Mouse (Mus musculus) monocyte, adult 2 months (primary cell): Measurements from ENCODE around the gene Dusp19.

Experiments used
- DNase-seq, 2 experiments: peaks; one replicate each; pipeline ENCODE4 v3.0.0; 2022; ENCODE audit warnings: low spot score in 2 of 2, low read depth in 1 of 2

The Dusp19 gene

DNA sequence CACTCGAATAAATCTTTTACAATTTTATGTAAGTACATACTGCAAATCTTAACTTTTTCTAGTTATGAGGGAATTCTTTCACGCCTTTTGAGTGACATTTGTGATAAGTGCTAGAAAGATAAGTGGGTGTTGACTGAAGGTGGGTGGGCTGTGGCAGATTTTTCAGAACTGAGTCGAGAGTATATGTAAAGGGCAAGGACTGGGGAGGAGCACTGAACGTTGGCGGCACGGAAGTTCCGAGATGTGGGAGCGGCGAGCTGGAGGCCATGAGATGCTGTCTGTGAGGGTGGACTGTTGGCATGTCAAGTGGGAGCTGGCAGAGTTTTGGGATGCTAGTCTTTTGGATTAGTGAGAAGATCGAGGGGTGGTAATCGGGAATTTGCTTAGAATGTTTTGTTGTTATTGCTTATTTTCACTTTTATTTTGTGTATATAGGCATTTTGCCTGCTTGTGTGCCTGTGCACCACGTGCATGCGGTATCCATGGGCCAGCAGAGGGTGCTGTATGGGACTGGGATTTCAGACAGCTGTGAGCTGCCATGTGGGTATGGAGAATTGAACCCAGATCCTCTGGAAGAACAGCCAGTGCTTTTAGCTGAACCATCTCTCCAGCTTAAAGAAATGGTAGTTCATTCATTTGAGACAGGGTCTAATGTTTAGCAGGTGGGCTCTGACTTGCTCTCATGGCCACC, 15.6 kb downstream of the Dusp19 start:
- DNase-seq = no peak

DNA sequence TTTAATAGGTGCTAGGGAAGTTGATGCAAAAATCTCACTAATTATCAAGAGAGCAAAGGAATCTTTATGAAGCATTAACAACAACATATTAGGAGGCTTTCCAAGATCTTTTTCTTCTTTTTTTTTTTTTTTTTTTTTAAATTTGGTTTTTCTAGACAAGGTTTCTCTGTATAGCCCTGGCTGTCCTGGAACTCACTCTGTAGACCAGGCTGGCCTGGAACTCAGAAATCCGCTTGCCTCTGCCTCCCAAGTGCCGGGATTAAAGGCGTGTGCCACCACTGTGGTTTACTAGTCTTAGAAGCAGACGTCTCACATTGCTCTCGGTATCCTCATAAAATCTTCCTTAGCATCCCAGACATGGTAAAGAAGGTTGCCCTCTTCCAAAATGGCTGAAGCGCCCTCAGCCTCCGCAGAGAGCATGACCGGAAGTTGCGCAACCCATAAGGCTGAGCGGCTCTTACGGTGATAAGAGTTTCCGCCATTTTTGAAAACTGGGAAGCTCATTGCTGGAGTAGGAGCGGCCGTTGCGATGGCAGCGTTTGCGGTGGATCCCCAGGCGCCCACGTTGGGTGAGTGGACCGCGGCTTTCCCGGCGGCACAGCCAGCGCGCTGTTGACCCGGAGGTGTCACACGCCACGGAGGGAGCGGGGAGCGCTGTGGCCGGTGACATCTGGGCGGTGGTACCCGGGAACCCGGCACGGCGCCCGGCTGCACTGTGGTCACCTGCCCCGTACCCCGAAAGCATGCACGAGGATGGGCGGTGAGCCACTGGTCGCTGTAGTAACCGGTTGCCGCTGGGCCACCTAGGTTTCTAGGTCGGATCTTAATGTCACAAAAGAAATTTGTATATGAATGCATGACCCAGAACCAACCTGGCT, 21.8 kb downstream of the Dusp19 start:
- DNase-seq = peak; percentile 60 to 78

DNA sequence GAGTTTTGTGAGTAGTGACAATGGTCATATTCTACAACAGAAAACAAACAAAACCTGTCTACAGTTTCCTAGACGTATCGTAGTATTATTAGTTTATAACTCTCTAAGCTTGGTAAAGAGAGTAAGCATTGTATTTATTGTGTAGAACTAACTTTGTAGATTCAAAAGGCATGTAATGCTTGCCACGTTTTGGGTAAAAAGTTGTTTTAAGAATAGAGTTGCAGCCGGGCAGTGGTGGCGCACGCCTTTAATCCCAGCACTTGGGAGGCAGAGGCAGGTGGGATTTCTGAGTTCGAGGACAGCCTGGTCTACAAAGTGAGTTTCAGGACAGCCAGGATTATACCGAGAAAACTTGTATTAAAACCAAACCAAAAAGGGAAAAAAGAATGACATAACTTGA, 22.6 kb downstream of the Dusp19 start:
- DNase-seq = no peak

DNA sequence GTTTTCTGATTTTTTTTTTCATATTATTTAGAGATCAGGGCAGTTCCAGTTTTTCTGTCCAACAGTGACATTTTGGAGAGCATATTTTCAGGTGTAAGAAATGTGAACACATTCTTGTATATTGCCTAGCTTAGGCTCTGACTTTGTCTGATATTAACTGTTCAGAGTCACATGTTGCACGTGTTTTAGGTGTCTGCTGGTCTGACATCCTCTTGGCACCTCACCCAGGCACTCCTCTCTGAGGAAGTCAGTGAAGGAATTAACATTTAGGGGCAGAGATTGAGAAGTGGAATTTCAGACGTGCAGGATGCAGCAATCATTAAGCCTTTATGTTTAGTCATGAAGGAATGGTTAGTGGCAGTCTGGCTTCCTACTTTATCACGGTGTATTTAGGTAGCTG, 23.0 kb downstream of the Dusp19 start:
- no peak for DNase-seq

DNA sequence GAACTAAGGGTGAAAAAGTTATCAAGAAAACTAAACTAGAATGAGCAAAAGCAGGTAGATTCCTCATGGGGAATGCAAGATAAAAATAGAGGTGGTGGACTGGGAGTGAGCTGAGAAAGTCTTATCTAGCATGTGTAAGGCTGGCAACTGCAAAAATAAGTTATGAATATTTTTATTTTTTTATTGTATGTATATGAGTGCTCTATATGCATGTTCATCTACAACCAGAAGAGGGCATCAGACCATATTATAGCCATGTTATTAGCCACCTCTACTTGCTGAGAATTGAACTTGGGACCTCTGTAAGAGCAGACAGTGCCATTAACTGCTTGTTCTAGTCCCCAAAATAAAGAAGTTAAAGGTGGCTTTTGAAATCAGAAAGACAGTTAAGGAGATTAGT, 44.6 kb downstream of the Dusp19 start:
- DNase-seq = no peak

DNA sequence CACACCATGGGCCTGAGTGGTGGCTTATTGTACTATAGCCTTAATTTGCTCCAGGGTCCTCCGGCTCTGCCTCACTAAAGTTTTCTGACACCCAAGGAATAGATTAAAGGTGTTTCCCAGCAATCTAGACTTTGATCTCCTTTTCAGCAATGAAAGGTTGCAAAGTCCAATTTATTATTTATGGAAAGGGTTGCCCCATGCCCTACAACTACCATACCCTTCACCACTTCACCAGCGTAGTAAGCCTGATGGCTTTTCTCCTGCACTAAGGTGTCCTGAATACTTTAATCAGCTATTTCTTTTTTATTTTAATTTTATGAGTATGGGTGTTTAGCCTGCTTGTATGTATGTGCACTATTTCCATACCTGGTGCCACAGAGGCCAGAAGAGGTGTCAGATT, 45.8 kb downstream of the Dusp19 start:
- DNase-seq = no peak

DNA sequence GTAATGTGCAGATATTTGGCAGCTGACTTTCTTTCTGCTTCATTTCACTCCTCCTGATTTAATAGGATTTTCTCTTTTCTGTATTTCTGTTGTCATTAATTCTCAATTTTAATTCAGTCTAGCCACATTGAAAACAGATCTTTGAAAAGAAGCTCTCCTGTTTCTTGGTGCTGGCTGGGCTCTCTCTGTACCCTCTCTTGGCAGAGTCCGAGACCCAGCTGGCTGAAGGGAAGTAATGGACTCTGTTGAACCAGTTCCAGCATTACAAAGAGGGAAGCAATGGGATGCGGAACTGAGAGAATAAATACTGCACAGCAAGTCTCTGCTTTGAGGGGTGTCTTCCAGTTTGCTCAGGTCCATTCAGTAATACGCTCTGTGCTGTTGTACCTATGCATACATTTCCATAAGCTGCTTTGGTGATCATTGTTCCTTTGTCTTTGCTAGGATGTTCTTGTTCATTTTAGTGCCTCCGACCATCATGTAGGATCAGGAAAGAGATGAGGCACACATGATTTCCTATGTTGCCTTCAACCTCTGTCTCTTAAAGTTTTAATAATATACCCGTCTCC, 50.6 kb downstream of the Dusp19 start:
- no peak for DNase-seq

DNA sequence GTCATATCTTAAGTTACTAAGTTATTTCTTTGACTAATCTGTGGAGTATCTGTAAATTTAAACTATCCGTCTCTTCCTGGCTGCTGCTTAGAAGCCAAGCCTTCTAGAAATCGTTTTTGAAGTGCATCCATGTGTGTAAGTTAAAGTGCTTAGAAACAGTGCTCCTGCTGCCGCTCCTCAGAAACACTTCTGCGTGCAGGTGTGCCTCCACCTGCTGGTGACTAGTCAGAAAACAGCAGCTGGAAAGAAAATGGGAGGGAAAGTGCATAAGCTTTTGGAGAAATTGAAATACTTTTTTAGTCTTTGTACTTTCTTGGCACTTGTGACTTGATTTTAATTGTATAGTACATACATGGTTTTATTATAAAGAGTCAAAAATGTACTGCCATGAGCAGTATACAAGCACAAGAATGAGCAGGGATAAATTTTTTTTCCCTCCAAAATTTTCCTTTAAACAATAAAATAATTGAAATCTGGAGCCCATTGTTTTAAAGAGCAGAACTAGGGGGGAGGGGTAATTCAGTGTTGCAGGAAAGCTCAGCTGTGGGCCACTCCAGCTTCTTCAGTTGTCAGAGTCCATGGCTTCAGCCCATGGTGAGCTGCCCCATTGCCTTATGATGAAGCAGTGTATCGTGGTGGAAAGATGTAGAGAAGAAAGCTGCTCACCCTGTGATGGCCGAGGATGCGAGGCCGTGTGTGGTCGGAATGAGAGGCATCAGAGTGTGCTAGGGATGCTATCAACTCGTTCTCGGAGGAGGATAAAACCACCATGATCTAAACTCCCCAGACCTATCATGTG, 53.2 kb downstream of the Dusp19 start:
- DNase-seq = no peak

DNA sequence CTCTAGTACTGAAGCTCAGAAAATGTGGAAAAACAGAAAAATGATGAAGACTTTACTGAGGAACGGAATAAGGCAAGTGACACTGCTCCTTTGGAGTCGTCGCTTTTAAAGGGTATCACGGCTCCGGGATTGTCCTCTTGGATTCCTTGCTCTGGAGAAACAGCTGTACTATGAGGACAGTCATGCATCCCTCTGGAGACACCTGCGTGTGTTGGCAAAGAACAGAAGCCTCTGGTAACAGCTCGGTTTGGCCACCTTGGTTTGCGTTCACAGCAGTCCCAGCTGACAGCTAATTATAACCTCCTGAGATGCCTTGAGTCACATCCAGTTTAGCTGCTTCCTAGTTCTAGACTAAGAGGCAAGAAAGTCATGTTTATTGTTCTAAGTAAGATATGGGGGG, 62.0 kb downstream of the Dusp19 start:
- no peak for DNase-seq
